Mouse (Mus musculus): ENCODE measurements around the gene Syngr2. TPM values are rescaled to one million over a fixed set of nuclear protein-coding genes. Genes with fewer than 3 reads are reported as not detected.

The Syngr2 gene
- polyA plus RNA-seq, 1 experiment from 2014 or later: 132 TPM

DNA sequence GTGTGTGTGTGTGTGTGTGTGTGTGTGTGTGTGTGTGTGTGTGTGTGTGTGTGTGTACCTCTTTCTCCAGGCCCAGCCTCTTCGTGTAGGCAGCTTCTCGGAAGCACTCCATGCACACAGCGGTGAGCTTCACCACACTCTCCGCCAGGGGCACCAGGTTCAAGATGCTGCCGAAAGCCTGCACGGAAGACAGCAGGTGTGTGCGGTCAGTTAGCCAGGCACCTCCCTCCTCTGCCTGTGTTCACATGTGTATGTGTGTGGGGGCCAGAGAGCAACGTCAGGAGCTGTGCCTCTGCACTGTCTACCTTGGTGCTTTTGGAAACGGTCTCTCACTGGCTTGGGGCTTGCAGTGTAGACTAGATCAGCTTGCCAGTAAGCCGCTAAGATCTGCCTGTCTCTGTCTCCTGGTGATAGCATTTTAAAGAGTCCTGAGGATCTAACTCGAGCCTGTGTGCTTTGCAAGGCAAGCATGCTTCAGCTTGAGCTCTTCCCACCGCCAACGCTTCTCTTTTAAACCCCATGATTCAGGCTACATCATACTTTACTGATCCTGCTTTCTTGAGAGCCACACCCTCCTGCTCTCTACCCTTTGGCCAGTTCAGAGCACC, 7.0 kb downstream of the Syngr2 start:
- WGBS: 87% methylated on average over 13 of the region's 13 CpGs
- H3K27ac ChIP-seq: 0 out of 2 replicates have a peak overlapping the region, but pooled peaks have one; percentile 7
- H3K4me1 ChIP-seq: peaks cover 4% of the 10 kb centered on the region; the same call in 1 of the 2 replicates
- peaks cover 68% of the 10 kb centered on the region for H3K36me3 ChIP-seq
- ATAC-seq (ENCODE audit: insufficient read depth, low FRiP score, low read depth): no peak
- H3K4me3 ChIP-seq (replicated peaks): no peak overlapping the region
- H3K27me3 ChIP-seq (replicated peaks): no peaks in the 10 kb centered on the region
- H3K9me3 ChIP-seq: no peaks in the 10 kb centered on the region
- H3K4me2 ChIP-seq: no peak overlapping the region
- H3K9ac ChIP-seq: no peak overlapping the region

DNA sequence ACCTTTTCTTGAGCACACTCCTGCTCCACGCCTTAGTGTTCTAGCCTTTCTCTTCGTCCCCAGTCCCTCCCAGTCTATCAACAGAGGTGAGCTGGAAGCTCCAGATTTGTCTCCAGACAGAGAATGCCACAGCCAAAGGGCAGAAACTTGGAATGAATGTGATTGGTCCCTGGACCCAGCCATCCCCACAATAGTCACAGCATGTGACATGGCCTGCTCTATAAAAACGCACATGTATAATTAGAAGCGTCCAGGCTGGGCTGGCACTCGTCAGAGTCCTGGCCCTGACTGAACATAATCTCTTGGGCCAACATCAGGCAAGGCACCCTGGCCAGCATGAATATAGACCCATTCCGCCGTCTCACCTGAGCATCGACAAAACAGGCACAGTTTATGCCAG, 9.6 kb downstream of the Syngr2 start:
- Histone ChIP-seq H3K4me3 (replicated peaks) (no peak overlapping the region), H3K4me1 (peaks cover 26% of the 10 kb centered on the region), H3K9me3 (no peaks in the 10 kb centered on the region), H3K27me3 (replicated peaks) (no peaks in the 10 kb centered on the region), H3K27ac (no peak overlapping the region), H3K9ac (no peak overlapping the region), H3K4me2 (no peak overlapping the region), H3K36me3 (peaks cover 62% of the 10 kb centered on the region)
- no peak for ATAC-seq (ENCODE audit: insufficient read depth, low FRiP score, low read depth)
- WGBS: 80% methylated on average over 8 of the region's 8 CpGs

DNA sequence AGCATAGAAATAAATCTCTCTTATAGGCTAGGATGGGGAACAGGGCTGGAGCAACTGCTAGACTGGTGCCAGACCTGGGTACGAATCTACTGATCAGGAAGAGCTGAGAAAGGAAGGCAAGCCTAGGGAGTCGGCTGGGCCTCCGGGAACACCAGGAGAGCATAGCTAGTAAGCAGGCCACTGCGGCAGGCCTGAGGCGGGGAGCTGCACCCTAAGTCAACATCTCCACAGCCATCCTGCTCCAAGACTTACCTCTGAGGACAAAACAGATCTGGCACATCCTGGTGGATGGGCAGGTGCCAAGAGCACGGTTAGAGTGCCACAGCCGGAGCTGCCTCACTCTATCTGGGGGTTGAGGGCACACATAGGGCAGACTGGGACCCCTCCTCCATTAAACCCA, 10.7 kb downstream of the Syngr2 start:
- peaks cover 36% of the 10 kb centered on the region for H3K4me1 ChIP-seq
- no peak overlapping the region for H3K27ac ChIP-seq
- no peaks in the 10 kb centered on the region for H3K27me3 ChIP-seq (replicated peaks)
- H3K9me3 ChIP-seq: no peaks in the 10 kb centered on the region
- WGBS: 87% methylated on average over 7 of the region's 7 CpGs
- no peak for ATAC-seq (ENCODE audit: insufficient read depth, low FRiP score, low read depth)
- H3K9ac ChIP-seq: no peak overlapping the region
- H3K4me2 ChIP-seq: no peak overlapping the region
- H3K4me3 ChIP-seq (replicated peaks): no peak overlapping the region
- H3K36me3 ChIP-seq: peaks cover 54% of the 10 kb centered on the region

DNA sequence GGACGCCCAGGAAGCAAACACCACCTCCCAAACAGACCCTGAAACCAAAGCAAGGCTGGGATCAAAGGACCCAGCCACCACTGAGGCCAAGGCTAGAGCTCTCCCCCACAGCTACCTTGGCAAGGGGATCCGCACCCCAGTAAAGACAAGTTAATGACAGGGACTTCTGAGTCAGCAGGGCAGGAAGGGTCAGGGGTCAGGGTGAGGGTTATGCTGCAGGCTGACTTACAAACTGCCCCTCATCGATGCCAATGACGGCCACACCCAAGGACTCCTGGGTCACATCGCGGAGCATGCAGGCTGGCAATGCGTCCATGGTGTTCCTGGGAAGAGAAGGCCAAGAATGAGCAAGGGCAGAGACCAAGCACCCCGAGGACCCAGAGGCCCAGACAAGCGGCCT, 12.4 kb downstream of the Syngr2 start:
- Histone ChIP-seq H3K27ac (no peak overlapping the region; the same call in 1 of the 2 replicates), H3K9ac (no peak overlapping the region), H3K9me3 (no peaks in the 10 kb centered on the region), H3K4me2 (no peak overlapping the region), H3K36me3 (peaks cover 41% of the 10 kb centered on the region), H3K4me1 (peaks cover 50% of the 10 kb centered on the region), H3K27me3 (replicated peaks) (no peaks in the 10 kb centered on the region), H3K4me3 (replicated peaks) (no peak overlapping the region)
- 86% methylated on average over 9 of the region's 9 CpGs for WGBS
- ATAC-seq (ENCODE audit: insufficient read depth, low FRiP score, low read depth): no peak

DNA sequence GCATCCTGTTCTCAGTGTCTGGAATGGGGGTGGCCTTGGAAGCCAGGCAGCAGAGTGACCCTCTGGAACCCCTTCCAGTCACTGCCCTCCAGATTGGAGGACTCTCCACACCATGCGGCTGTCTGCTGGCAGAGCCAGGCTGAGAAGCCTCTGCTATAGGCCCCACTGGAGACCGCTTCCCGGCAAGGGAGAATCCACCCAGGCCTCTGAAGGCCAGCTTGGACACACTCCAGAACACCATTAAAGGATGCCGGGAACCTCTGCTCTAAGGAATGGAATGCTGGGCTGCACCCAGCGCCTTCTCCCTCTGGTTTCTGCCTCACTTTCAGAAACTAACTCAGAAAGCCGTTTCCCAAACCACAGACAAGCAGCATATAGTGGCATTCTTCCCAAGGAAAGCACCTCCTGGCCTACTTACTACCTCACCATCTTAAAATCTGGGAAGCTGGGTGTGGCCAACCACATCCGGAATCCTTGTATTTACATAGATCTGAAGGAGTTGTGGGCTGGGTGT, 13.3 kb downstream of the Syngr2 start:
- 63% methylated on average over 7 of the region's 7 CpGs for WGBS
- H3K4me3 ChIP-seq (replicated peaks): 0 out of 2 replicates have a peak overlapping the region, but pooled peaks have one; percentile 1
- no peak for ATAC-seq (ENCODE audit: insufficient read depth, low FRiP score, low read depth)
- H3K9me3 ChIP-seq: no peaks in the 10 kb centered on the region
- no peak overlapping the region for H3K9ac ChIP-seq
- peak overlapping the region; percentile 5 for H3K4me2 ChIP-seq
- H3K4me1 ChIP-seq: peaks cover 59% of the 10 kb centered on the region
- H3K27me3 ChIP-seq (replicated peaks): no peaks in the 10 kb centered on the region
- peak overlapping the region; percentile 46 for H3K27ac ChIP-seq
- peaks cover 34% of the 10 kb centered on the region for H3K36me3 ChIP-seq

DNA sequence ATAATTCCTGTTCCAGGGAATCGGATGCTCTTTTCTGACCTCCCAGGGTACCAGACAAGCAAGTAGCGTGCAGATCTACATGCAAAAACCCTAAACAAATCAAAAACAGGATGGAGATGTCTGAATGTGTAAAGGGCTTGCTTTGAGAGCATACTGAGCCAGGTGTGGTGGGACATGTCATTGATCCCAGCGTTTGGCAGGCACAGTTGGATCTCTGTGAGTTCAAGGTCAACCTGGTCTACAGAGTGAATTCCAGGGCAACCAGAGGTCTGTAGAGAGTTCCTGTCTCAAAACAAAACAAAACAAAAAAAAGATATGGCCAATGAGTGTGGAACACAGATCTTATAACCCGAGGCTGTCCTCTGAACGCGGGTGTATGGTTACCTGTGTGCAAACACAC, 13.9 kb downstream of the Syngr2 start:
- WGBS: 85% methylated on average over 6 of the region's 6 CpGs
- Histone ChIP-seq H3K36me3 (peaks cover 28% of the 10 kb centered on the region), H3K27me3 (replicated peaks) (no peaks in the 10 kb centered on the region), H3K27ac (peak overlapping the region; percentile 46), H3K4me1 (peaks cover 64% of the 10 kb centered on the region), H3K9ac (no peak overlapping the region), H3K4me2 (peak overlapping the region; percentile 5; the same call in 1 of the 2 replicates), H3K4me3 (replicated peaks) (0 out of 2 replicates have a peak overlapping the region, but pooled peaks have one; percentile 1), H3K9me3 (no peaks in the 10 kb centered on the region)
- no peak for ATAC-seq (ENCODE audit: insufficient read depth, low FRiP score, low read depth)

DNA sequence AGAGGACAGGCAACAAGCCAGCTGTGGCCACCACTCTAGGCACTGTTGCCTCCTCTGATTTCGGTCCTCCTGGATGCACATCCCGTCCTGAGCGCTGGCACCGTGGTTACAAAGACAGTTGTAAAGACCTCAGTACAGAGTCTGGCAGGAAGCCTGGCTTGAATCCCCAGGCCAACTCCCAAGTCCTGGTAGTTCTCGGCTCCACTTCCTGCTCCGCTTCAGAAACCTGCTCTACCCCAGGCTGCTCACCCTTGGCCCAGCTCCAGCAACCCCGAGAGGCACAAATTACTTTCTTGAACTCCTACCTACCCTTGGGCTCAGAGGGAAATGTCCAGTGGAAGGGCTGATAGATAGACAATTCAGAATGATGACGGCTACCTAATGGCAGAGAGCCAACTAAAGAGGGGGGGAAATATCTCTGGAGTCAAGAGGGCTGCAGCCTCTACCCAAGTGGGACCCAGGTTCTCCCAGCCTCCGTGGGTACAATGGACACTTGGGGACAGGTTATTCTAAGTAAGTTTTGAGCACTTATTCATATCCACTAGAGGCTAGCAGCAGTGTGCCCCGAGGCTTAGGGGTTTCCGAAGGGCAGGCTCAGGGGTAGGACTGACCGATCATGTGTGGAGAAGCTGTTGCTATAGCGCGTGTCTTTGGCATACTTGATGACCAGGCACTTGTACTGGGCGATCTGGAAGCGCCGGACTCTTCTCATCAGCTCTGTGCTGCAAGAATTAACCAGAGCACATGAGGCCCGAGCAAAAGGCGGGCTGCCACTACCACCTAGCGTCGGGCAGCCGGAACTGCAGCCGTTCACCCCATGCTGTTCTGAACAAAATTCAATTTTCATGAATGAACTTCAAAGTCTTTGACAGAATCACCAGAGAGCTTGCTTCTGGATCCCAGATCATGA, 14.8 kb downstream of the Syngr2 start:
- 12% methylated on average over 23 of the region's 23 CpGs for WGBS
- peak overlapping the region; percentile 62 for H3K4me3 ChIP-seq (replicated peaks)
- peak overlapping the region; percentile 93 for H3K4me2 ChIP-seq
- H3K27me3 ChIP-seq (replicated peaks): no peaks in the 10 kb centered on the region
- ATAC-seq (ENCODE audit: insufficient read depth, low FRiP score, low read depth): peak; percentile 32; the same call in 1 of the 2 replicates
- no peaks in the 10 kb centered on the region for H3K9me3 ChIP-seq
- peak overlapping the region; percentile 95 for H3K27ac ChIP-seq
- H3K4me1 ChIP-seq: peaks cover 73% of the 10 kb centered on the region
- H3K9ac ChIP-seq: peak overlapping the region; percentile 65
- H3K36me3 ChIP-seq: peaks cover 19% of the 10 kb centered on the region

DNA sequence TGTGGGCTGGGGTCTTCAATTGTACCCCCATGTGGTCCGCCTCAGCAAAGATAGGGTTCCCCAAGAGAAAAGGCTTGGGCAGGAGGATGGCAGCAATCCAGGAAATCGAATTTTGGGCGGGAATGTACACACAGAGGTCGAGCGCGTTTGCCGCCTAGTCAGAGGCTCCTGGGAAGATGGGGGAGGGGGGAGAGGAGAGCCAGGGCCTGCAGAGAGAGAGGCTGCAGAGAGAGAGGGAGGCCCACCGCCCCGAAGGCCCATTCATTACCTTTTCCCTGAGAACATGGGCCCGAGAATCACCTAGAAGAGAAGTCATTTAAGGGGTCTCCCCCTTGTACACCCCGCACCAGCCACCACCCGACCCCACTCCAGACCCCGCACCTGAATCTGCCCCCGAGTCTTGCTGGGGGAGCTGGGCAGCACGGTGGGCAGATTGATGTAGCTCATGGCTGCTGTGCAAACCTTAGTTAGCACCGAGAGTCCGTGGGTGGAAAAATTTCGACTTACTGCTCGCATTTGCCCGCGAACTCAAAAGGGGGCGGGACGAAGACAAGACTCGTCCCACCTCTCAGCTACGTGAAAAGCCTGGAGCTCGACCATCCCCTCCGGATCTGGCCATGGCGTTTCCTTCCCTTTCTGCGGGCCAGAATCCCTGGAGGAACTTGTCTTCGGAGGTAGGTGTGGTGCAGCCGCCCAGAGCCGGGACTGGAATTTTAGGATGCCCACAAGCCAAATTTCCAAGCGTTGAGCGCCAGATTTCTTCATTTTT, 16.0 kb downstream of the Syngr2 start, which contains the start of the genes Afmid and Tk1:
Gene Afmid, plus strand, starts transcription at position 592 of the 769 bp plus-strand sequence.
Gene Tk1, minus strand, starts transcription at position 760 of the 769 bp plus-strand sequence.
- peak; percentile 45; the same call in 1 of the 2 replicates for ATAC-seq (ENCODE audit: insufficient read depth, low FRiP score, low read depth)
- no peaks in the 10 kb centered on the region for H3K27me3 ChIP-seq (replicated peaks)
- peak within 1 kb of the TSS; percentile 93 for H3K4me2 ChIP-seq
- H3K9me3 ChIP-seq: no peaks in the 10 kb centered on the region
- peak within 1 kb of the TSS; percentile 65 for H3K9ac ChIP-seq
- peak within 1 kb of the TSS; percentile 62 for H3K4me3 ChIP-seq (replicated peaks)
- H3K27ac ChIP-seq: peak within 1 kb of the TSS; percentile 95
- H3K4me1 ChIP-seq: peaks cover 83% of the 10 kb centered on the region
- peaks cover 11% of the 10 kb centered on the region; the same call in 1 of the 2 replicates for H3K36me3 ChIP-seq
- WGBS: under 1% methylated on average over 34 of the region's 34 CpGs

DNA sequence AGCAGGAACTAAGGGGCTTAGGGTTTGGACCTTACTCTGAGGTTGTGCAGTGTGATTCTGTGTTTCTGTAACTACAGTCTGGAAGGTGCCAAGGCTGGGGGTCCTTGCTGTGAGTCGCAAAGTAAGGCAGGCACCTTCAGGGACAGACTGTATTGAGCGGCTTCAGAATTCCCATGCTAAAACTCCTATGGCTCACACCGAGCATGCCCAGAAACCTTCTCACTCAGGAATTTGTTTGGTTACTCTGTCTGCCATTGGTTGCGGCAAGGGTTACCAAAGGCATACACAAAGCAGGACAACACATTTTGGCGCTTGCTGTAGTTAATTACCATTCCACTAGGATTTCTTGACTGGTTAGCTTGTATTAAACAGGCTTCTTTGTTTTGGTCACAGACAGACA, 16.7 kb downstream of the Syngr2 start:
- Histone ChIP-seq H3K9me3 (no peaks in the 10 kb centered on the region), H3K27me3 (replicated peaks) (no peaks in the 10 kb centered on the region), H3K4me3 (replicated peaks) (peak overlapping the region; percentile 62), H3K27ac (peak overlapping the region; percentile 95), H3K4me1 (peaks cover 86% of the 10 kb centered on the region), H3K9ac (peak overlapping the region; percentile 42), H3K4me2 (peak overlapping the region; percentile 93), H3K36me3 (peaks cover 11% of the 10 kb centered on the region; the same call in 1 of the 2 replicates)
- WGBS: 11% methylated on average over 5 of the region's 5 CpGs
- no peak for ATAC-seq (ENCODE audit: insufficient read depth, low FRiP score, low read depth)

DNA sequence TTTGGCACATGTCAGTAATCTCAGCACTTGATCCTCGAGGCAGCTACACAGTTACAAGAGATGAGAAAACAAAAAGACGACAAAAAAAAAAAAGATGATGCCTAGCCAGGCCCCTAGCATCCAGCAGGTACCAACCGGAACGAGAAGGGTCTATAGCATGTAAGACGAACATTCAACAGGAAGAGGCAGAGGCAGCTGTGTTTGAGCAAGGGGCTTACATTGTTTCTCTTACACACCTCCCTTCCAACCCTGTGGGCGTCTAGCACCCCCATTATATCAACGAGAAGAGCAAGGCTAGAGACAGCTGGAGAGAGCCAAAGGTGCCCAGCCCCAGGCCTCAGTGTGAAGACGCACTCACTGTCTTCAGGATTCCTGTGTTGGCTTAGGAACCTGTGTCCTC, 17.4 kb downstream of the Syngr2 start:
- Histone ChIP-seq H3K36me3 (peaks cover 3% of the 10 kb centered on the region; the same call in 1 of the 2 replicates), H3K27ac (peak overlapping the region; percentile 95; the same call in 1 of the 2 replicates), H3K9me3 (no peaks in the 10 kb centered on the region), H3K9ac (no peak overlapping the region), H3K4me3 (replicated peaks) (no peak overlapping the region), H3K27me3 (replicated peaks) (no peaks in the 10 kb centered on the region), H3K4me1 (peaks cover 80% of the 10 kb centered on the region), H3K4me2 (peak overlapping the region; percentile 93; the same call in 1 of the 2 replicates)
- 42% methylated on average over 8 of the region's 8 CpGs for WGBS
- no peak for ATAC-seq (ENCODE audit: insufficient read depth, low FRiP score, low read depth)

DNA sequence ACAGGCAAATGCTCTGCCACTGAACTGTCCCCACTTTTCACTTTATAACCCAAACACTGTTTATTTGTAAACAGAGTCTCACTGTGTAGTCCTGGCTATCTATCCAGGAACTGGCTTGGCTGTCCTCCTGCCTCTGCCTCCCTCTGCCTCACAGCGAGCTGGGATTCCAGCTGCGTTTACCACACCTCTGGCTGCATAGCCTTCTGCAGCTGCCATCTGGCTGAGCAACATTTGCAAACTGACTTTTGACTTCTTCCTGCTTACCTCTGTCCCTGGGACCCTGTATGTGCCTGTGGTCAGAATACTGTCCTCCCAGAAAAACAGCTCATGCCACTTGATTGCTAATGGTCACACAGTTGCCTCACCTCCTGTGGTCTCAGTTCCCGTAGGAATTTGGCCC, 17.9 kb downstream of the Syngr2 start:
- H3K4me2 ChIP-seq: peak overlapping the region; percentile 14

More for the DNA sequence above, 17.9 kb downstream of the Syngr2 start:
- WGBS: 44% methylated on average over 3 of the region's 3 CpGs
- peak overlapping the region; percentile 95 for H3K27ac ChIP-seq
- 0 out of 2 replicates have a peak, but pooled peaks cover 3% of the 10 kb centered on the region for H3K36me3 ChIP-seq
- H3K4me1 ChIP-seq: peaks cover 83% of the 10 kb centered on the region
- H3K4me3 ChIP-seq (replicated peaks): no peak overlapping the region
- no peak overlapping the region for H3K9ac ChIP-seq
- no peaks in the 10 kb centered on the region for H3K27me3 ChIP-seq (replicated peaks)
- no peaks in the 10 kb centered on the region for H3K9me3 ChIP-seq
- no peak for ATAC-seq (ENCODE audit: insufficient read depth, low FRiP score, low read depth)
